Mouse (Mus musculus): Measurements from ENCODE around the gene Mrrf.

GRCm38 (mm10) chr2:36089190-36089589 lies 47.0 kb upstream of the Mrrf start:
- TF ChIP-seq CTCF (conservative IDR thresholded peaks at IDR 0.05; ENCODE audit: low read length) (no peak), POU5F1 (IDR thresholded peaks at IDR 0.05; ENCODE audit: borderline replicate concordance, low read length) (no peak)
